Mouse (Mus musculus) embryo, embryonic 10 days (tissue): ENCODE measurements around the gene Abcd3.

ENCODE experiments used
- DNase-seq: peaks from one replicate; pipeline ENCODE4 v3.0.0-alpha.2; 2015; ENCODE audit warnings: low spot score

Abcd3 gene

DNA sequence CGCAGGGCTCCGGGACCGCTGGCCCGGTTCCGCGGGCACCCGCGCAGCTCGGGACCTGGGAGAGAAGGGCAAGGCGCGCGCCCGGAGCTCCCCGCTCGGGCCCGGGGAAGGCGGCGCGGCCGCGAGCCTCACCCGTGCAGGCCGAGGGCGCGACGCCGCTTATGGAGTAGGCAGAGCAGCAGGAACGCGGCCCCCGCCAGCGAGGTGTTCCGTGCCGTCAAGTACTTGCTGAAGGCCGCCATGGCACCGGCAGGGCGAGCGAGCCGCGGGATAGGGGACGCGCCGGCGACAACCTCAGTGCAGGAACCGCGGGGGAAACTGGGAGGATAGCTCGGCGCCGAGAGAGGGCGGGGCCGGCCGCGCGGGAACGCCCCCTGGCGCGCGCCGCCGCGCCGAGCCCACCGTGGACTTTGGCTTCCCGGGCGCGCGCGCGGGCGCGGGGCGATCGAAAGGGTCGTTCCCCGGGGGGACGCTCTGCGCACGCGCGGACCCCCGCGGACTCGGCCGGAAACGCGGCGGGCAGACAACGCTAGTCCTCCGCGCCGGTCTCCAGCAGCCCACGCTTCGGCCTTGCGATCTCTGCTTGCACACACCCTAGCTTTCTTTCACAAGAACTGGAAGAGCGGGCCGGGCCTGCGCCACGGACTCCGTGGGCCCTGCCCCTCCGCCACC is at the start of gene Abcd3:
Abcd3 (minus strand) TSS at position 426 of the 672 bp plus-strand sequence.
- peak; percentile 93 for DNase-seq

GRCm38 (mm10) chr3:121859142-121859541 is 44.0 kb upstream of the Abcd3 start:
- DNase-seq, result peak; percentile 67

DNA sequence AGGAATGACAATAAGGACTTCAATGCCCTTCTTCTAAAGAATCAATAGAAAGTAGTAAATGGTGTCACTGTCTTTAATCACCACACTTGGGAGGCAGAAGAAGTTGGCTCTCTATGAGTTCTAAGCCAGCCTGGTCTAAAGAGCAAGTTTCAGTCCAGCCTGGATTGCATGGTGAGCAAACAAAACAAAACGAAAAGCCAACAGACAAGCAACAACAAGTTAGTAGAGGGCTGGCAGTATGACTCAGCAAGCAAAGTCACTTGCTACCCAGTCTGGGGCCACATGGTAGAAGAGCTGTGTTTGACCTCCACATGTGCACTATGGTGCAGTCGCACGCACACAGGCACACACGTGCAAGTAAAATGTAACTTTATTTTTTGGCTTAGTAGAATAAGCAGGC is 41.0 kb upstream of the Abcd3 start:
- no peak for DNase-seq

GRCm38 (mm10) chr3:121853781-121854520 is 38.8 kb upstream of the Abcd3 start:
- no peak for DNase-seq

- peak; percentile 27 for DNase-seq
Measured at GRCm38 (mm10) chr3:121852074-121852826, 37.1 kb upstream of the Abcd3 start.

GRCm38 (mm10) chr3:121851006-121851405 is 35.9 kb upstream of the Abcd3 start:
- no peak for DNase-seq

GRCm38 (mm10) chr3:121850381-121850780 is 35.3 kb upstream of the Abcd3 start:
- no peak for DNase-seq

DNA sequence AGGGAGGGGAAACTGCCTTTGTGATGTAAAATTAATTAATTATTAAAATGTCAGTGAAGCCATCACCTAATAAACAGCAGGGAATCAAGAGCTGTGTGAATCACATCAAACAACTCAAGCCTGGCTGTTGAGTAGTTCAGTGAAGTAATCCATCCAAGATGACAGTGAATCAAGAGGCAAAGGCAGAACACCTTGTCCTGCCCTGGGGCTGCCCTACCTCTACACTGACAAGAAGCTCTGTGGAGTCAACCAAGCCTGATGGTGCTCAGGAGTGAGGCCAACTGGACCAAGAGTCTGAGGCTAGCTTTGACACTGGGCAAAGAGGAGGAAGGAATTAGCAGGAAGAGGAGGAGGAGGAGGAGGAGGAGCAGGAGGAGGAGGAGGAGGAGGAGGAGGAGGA is 32.2 kb upstream of the Abcd3 start:
- DNase-seq, result no peak

DNA sequence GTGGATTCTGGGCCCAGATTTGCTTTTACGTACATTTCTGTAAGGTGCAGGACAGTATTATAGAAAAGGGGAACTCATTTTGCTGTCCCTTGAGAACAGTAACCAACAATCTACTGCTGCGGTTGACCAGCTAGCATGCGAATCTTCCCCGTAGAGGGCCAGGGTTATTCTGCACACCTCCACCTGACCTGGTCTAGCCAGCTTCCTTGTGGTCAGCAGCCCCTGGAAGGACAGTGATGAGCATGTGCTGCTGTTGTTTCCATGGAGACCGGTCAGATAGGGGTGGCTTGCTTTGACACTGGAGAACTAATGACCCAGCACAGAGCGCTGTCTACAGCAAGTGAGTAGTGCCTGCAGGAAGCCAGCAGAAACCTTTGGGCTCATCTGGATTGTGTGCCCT is 29.6 kb upstream of the Abcd3 start:
- peak; percentile 20 for DNase-seq

GRCm38 (mm10) chr3:121844013-121844412 is 28.9 kb upstream of the Abcd3 start:
- DNase-seq, result no peak

DNA sequence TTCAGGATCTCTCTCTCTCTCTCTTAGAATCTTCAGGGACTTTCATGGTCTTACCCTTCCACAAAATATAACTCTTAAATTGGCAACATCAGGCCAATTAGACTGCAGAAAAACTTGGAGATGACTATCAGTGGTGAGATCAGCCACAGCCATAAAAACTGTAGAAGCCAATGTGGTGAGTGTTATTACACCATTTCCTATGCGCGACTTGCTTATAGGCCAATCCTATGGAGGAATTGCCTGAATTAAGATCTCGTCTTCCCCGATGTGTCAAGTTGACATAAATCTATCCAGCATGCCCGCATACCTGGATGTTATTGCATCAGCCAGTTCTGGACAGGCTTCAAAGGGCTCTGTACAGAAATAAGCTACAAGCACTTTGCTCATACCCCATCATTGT is 28.2 kb upstream of the Abcd3 start:
- no peak for DNase-seq

DNA sequence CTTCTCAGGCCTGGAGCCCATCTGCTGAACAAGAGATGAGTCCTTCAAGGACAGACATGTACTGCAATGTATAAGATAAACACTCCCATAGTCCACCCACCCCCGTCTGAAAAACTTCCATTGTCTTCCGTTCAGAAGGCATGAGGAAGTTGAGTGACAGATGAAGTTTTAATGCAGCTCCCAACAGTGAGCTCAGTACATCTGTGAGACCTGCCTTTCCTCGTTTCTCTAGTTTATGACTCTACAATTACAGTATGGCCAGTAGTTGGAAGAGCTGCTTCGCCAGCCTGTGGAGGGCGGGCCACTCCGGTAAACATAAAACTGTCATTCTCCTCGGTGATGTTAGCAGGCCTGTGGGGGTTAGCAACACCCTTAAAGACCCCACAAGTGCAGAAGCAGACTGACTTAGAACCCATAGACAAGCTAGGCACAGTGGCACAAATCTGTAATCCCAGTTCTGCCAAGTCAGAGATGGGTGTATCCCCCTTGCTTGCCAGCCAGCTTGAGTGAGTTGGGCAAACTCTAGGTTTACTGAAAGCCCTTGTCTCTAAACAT is 27.3 kb upstream of the Abcd3 start:
- DNase-seq, result no peak

GRCm38 (mm10) chr3:121841412-121842014 is 26.4 kb upstream of the Abcd3 start:
- no peak for DNase-seq

DNA sequence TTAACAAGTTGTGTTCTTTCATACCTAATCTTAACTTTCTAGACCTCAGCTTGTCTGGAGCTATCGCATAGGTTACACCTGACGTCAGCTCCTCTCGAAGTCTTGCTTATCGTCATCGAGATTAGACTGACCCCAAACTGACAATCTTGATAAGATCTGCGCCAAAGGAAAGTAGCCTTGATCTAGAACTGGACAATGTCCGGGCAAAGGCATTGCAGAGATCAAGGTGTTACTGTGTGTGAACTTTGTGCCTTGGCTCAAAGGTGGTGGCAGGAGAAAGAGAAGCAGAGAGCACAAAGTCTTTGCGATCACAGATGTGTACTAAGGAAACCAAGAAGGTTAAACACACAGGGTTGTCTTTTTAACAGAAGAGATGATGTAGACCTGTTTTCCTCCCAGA is 25.2 kb upstream of the Abcd3 start:
- DNase-seq, result no peak

GRCm38 (mm10) chr3:121834732-121835131 is 19.6 kb upstream of the Abcd3 start:
- DNase-seq, result no peak

DNA sequence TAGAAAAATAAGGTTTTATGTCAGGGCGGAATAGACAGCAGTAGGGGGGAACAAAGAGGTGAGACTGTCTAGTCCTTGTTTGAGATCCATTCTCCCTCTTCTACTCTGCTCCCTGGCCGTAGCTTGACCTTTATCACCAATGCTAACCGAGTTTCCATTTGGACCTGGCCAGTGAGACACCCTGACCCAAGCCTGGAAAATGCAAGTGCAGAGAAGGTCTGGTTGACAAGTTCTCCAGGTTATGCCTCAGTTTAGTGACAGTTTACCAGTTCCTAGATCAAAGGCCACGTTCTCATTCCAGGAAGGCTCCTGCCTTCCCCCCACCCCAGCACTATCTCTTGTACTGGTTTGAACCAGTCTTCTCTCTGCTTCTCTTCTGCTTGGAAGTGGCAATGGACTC is 19.1 kb upstream of the Abcd3 start:
- DNase-seq, result no peak

DNA sequence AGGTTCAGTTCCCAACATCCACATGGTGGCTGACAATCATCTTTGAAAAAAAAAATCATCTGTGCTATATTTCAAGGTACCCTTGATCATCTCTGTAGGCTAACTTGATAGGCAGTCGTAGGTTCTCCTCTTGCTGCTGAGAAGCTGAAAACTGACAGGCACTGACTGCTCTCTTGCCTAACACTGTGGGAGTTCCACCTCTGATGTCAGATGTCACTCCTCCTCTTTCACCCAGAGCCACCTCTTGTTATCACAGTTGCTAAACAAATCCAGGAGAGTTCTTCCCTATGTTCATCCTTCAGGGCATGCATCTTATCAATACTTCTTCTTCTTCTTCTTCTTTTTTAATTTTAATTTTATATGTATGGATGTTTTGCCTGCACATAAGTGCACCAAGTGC is 10.0 kb upstream of the Abcd3 start:
- DNase-seq, result no peak

- no peak for DNase-seq
Measured at GRCm38 (mm10) chr3:121824319-121824718, 9.2 kb upstream of the Abcd3 start.

DNA sequence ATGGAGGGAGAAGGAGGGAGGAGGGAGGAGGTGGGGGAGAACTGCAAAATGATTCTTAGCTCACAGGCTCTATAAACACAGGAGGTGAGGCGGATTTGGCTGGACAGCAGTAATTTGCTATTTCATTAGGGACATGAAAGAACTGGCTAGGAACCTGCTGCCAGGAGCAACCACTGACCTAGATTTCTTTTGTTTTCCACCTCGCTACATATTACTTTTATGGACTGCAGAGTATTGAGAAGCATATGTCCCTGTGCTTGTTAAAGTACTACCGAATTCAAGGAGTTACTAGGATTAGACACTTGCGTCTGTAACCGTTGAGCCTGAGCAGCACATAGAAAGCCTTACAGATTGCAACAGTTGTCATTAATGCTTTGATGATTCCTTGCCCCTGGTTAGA is 7.5 kb upstream of the Abcd3 start:
- DNase-seq, result no peak

DNA sequence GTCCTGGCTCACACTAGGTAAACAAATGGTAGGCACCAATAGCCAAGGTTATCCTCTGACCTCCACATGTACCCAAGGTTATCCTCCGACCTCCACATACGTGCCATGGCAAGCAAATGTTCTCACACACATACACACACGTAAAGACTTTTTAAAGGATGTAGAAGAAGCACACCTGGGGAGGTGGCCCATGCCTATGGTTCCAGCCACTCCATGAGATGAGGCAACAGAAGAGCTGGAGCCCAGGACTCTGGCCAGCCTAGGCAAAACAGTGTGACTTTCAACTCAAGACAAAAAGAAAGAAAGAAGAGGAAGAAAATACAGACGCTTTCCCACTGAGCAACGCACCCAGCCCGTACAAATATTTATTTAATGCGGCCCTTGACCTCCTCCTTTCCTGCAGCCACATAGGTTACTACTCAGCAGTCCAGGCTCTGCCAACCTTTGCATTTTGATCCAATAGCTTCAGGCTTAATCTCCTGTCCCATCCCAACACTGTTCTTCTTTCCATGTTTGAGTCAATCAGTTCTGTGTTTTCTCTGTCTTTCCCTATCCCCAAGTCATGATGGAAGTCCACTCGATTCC is 6.5 kb upstream of the Abcd3 start:
- peak; percentile 13 for DNase-seq

GRCm38 (mm10) chr3:121819693-121820200 is 4.6 kb upstream of the Abcd3 start:
- no peak for DNase-seq
